Mouse (Mus musculus) stomach, embryonic 15.5 days (tissue): ENCODE measurements around the gene Neurl1a. TPM values are rescaled to one million over a fixed set of nuclear protein-coding genes. Genes with fewer than 3 reads are reported as not detected.

Experiments
- ATAC-seq: fragments of 200-750 bp; cut with Nextera tagmentation; 2 replicates; pipeline ENCODE4 v1.8.0; 2017; ENCODE audit warnings: low read depth, moderate number of reproducible peaks, moderate TSS enrichment; ENCODE audit not compliant: insufficient read depth, low FRiP score
- H3K27ac ChIP-seq: fragments of 300-500 bp; sonication (generic); 2 replicates; pipeline ENCODE4 v1.5.1; 2015; ENCODE audit warnings: mild to moderate bottlenecking, inconsistent platforms
- H3K27me3 ChIP-seq: fragments of 300-500 bp; sonication (generic); replicated peaks from 2 replicates; pipeline ENCODE4 v1.6.1; 2015; ENCODE audit warnings: inconsistent platforms
- H3K36me3 ChIP-seq: fragments of 300-500 bp; sonication (generic); 2 replicates; pipeline ENCODE4 v1.6.1; 2015; ENCODE audit warnings: inconsistent platforms
- H3K4me1 ChIP-seq: fragments of 300-500 bp; sonication (generic); 2 replicates; pipeline ENCODE4 v1.6.1; 2015; ENCODE audit warnings: inconsistent platforms
- H3K4me2 ChIP-seq: fragments of 300-500 bp; sonication (generic); 2 replicates; pipeline ENCODE4 v1.6.1; 2015; ENCODE audit warnings: mild to moderate bottlenecking, inconsistent platforms
- H3K4me3 ChIP-seq: fragments of 300-500 bp; sonication (generic); replicated peaks from 2 replicates; pipeline ENCODE4 v1.5.1; 2015; ENCODE audit warnings: inconsistent platforms
- H3K9ac ChIP-seq: fragments of 300-500 bp; sonication (generic); 2 replicates; pipeline ENCODE4 v1.6.1; 2015; ENCODE audit warnings: inconsistent platforms
- H3K9me3 ChIP-seq: fragments of 300-500 bp; sonication (generic); 2 replicates; pipeline ENCODE4 v1.6.1; 2016; ENCODE audit warnings: inconsistent platforms
- WGBS: fragments of 180-500 bp; shearing (Covaris S2); methylation state at CpG from one replicate; pipeline ENCODE4 v1.1.7; 2015; 5-methylcytosine and 5-hydroxymethylcytosine counted together
- microRNA-seq: library from miRNA; unstranded; fragments of <30 nt; microRNA quantifications from one replicate; pipeline ENCODE4, GENCODE M21; 2016
- polyA plus RNA-seq: library from polyadenylated mRNA; unstranded; fragments of >200 nt; fragmentation: Nextera tagmentation; extraction: Ambion mirVana; gene quantifications from 2 replicates; pipeline ENCODE4 v1.2.1, GENCODE M21; 2015

The Neurl1a gene
- polyA plus RNA-seq, 1 experiment from 2014 or later: 7.5 TPM

- peak; percentile 27; the same call in 1 of the 2 replicates for ATAC-seq
- H3K27me3 ChIP-seq: no peaks in the 10 kb centered on the region
- WGBS: 16% methylated on average over 19 of the region's 19 CpGs
- H3K9ac ChIP-seq: no peak overlapping the region
- no peaks in the 10 kb centered on the region for H3K9me3 ChIP-seq
- H3K4me1 ChIP-seq: peaks cover 37% of the 10 kb centered on the region
- H3K4me3 ChIP-seq: no peak overlapping the region
- peak overlapping the region; percentile 66 for H3K27ac ChIP-seq
- H3K4me2 ChIP-seq: peak overlapping the region; percentile 21; the same call in 1 of the 2 replicates
- peaks cover 6% of the 10 kb centered on the region; the same call in 1 of the 2 replicates for H3K36me3 ChIP-seq
Observed at GRCm38 (mm10) chr19:47301303-47302190, 122.9 kb downstream of the Neurl1a start.

GRCm38 (mm10) chr19:47302191-47302852, 123.7 kb downstream of the Neurl1a start:
- Histone ChIP-seq H3K27ac (peak overlapping the region; percentile 66), H3K4me3 (no peak overlapping the region), H3K36me3 (peaks cover 6% of the 10 kb centered on the region; the same call in 1 of the 2 replicates), H3K9me3 (no peaks in the 10 kb centered on the region), H3K4me1 (peaks cover 37% of the 10 kb centered on the region), H3K9ac (no peak overlapping the region), H3K4me2 (no peak overlapping the region), H3K27me3 (no peaks in the 10 kb centered on the region)
- 0 out of 2 replicates have a peak, but pooled peaks have one; percentile 9 for ATAC-seq
- 54% methylated on average over 21 of the region's 21 CpGs for WGBS

GRCm38 (mm10) chr19:47303128-47303527, 124.5 kb downstream of the Neurl1a start:
- H3K9ac ChIP-seq: no peak overlapping the region
- peak overlapping the region; percentile 66; the same call in 1 of the 2 replicates for H3K27ac ChIP-seq
- H3K36me3 ChIP-seq: peaks cover 6% of the 10 kb centered on the region; the same call in 1 of the 2 replicates
- ATAC-seq: no peak
- 77% methylated on average over 10 of the region's 10 CpGs for WGBS
- no peak overlapping the region for H3K4me2 ChIP-seq
- H3K27me3 ChIP-seq: no peaks in the 10 kb centered on the region
- H3K4me3 ChIP-seq: no peak overlapping the region
- H3K9me3 ChIP-seq: no peaks in the 10 kb centered on the region
- peaks cover 37% of the 10 kb centered on the region for H3K4me1 ChIP-seq

GRCm38 (mm10) chr19:47304170-47304745, 125.6 kb downstream of the Neurl1a start:
- no peak overlapping the region for H3K9ac ChIP-seq
- H3K9me3 ChIP-seq: no peaks in the 10 kb centered on the region
- H3K4me3 ChIP-seq: no peak overlapping the region
- H3K27me3 ChIP-seq: no peaks in the 10 kb centered on the region
- ATAC-seq: no peak
- H3K36me3 ChIP-seq: peaks cover 6% of the 10 kb centered on the region; the same call in 1 of the 2 replicates
- H3K27ac ChIP-seq: no peak overlapping the region
- 84% methylated on average over 5 of the region's 5 CpGs for WGBS
- peaks cover 37% of the 10 kb centered on the region for H3K4me1 ChIP-seq
- no peak overlapping the region for H3K4me2 ChIP-seq

GRCm38 (mm10) chr19:47305401-47305800, 126.8 kb downstream of the Neurl1a start:
- no peaks in the 10 kb centered on the region for H3K27me3 ChIP-seq
- ATAC-seq: no peak
- 86% methylated on average over 10 of the region's 10 CpGs for WGBS
- no peaks in the 10 kb centered on the region for H3K9me3 ChIP-seq
- H3K36me3 ChIP-seq: no peaks in the 10 kb centered on the region
- peaks cover 37% of the 10 kb centered on the region for H3K4me1 ChIP-seq
- no peak overlapping the region for H3K4me3 ChIP-seq
- no peak overlapping the region for H3K4me2 ChIP-seq
- H3K27ac ChIP-seq: no peak overlapping the region
- no peak overlapping the region for H3K9ac ChIP-seq

- peaks cover 30% of the 10 kb centered on the region for H3K4me1 ChIP-seq
- 87% methylated on average over 14 of the region's 14 CpGs for whole genome bisulfite sequencing
- no peak overlapping the region for H3K27ac ChIP-seq
- H3K36me3 ChIP-seq: no peaks in the 10 kb centered on the region
- ATAC-seq: no peak
- no peak overlapping the region for H3K4me3 ChIP-seq
- H3K9me3 ChIP-seq: no peaks in the 10 kb centered on the region
- H3K4me2 ChIP-seq: no peak overlapping the region
- no peak overlapping the region for H3K9ac ChIP-seq
- no peaks in the 10 kb centered on the region for H3K27me3 ChIP-seq
Observed at GRCm38 (mm10) chr19:47306128-47306916, 127.7 kb downstream of the Neurl1a start.

GRCm38 (mm10) chr19:47306917-47307315, 128.3 kb downstream of the Neurl1a start:
- ATAC-seq: no peak
- WGBS: 83% methylated on average over 8 of the region's 8 CpGs
- Histone ChIP-seq H3K9ac (no peak overlapping the region), H3K4me2 (no peak overlapping the region), H3K9me3 (no peaks in the 10 kb centered on the region), H3K4me1 (peaks cover 26% of the 10 kb centered on the region), H3K36me3 (no peaks in the 10 kb centered on the region), H3K27ac (no peak overlapping the region), H3K4me3 (no peak overlapping the region), H3K27me3 (no peaks in the 10 kb centered on the region)

Small RNA genes lying within 50 kb of the gene (microRNA-seq; reads per million reads assigned to microRNA genes)
- not detected for gene Mir6995

Other genes starting within 250 kb of the Neurl1a start
- gene Ina, start 164.1 kb upstream of the Neurl1a start, polyA plus RNA-seq: 11.9 and 13.7 TPM in 2 replicates
- gene Nt5c2, start 163.7 kb upstream of the Neurl1a start, polyA plus RNA-seq: 69.4 and 76.6 TPM in 2 replicates
- gene Pcgf6, start 127.9 kb upstream of the Neurl1a start, polyA plus RNA-seq: 16.6 and 18.7 TPM in 2 replicates
- gene Taf5, start 111.1 kb upstream of the Neurl1a start, polyA plus RNA-seq: 4.5 and 5.1 TPM in 2 replicates
- 1,167 and 1,215 TPM in 2 replicates for gene Usmg5, start 88.2 kb upstream of the Neurl1a start, polyA plus RNA-seq
- gene Pdcd11, start 88.1 kb upstream of the Neurl1a start, polyA plus RNA-seq: 8.6 and 8.9 TPM in 2 replicates
- 7.5 and 7.7 TPM in 2 replicates for gene Calhm2, start 40.5 kb upstream of the Neurl1a start, polyA plus RNA-seq
- gene Calhm1, start 34.6 kb upstream of the Neurl1a start, polyA plus RNA-seq: not detected in 2 replicates
- not detected in 2 replicates for gene Calhm3, start 21.1 kb upstream of the Neurl1a start, polyA plus RNA-seq